Mouse (Mus musculus) limb, embryonic 14.5 days (tissue): ENCODE results near the gene Hoxc9. TPM values are rescaled to one million over a fixed set of nuclear protein-coding genes. Genes with fewer than 3 reads are reported as not detected.

ENCODE experiments used
- ATAC-seq: fragments of 200-750 bp; cut with Nextera tagmentation; 2 replicates; pipeline ENCODE4 v1.8.0; 2017; ENCODE audit warnings: low read depth, moderate number of reproducible peaks, moderate TSS enrichment; ENCODE audit not compliant: low FRiP score
- DNase-seq: peaks from one replicate; pipeline ENCODE4 v3.0.0-alpha.2; 2015; ENCODE audit warnings: low spot score
- H3K27ac ChIP-seq: fragments of 300-500 bp; sonication (generic); replicated peaks from 2 replicates; pipeline ENCODE4 v1.5.1; 2014; ENCODE audit warnings: low read depth, mild to moderate bottlenecking, low read length, moderate library complexity, mixed read lengths
- H3K27me3 ChIP-seq: fragments of 300-500 bp; sonication (generic); 2 replicates; pipeline ENCODE4 v1.6.1; 2014; ENCODE audit warnings: low read length, mixed read lengths; ENCODE audit not compliant: control insufficient read depth, insufficient read depth
- H3K36me3 ChIP-seq: fragments of 300-500 bp; sonication (generic); 2 replicates; pipeline ENCODE4 v1.6.1; 2014; ENCODE audit warnings: mild to moderate bottlenecking, low read length, moderate library complexity, mixed read lengths; ENCODE audit not compliant: control insufficient read depth, insufficient read depth
- H3K4me1 ChIP-seq: fragments of 300-500 bp; sonication (generic); 2 replicates; pipeline ENCODE4 v1.6.1; 2014; ENCODE audit warnings: antibody characterized with exemption, low read length, mixed read lengths; ENCODE audit not compliant: control insufficient read depth, insufficient read depth
- H3K4me2 ChIP-seq: fragments of 300-500 bp; sonication (generic); replicated peaks from 2 replicates; pipeline ENCODE4 v1.6.1; 2014; ENCODE audit warnings: low read depth, mild to moderate bottlenecking, low read length, moderate library complexity; ENCODE audit not compliant: severe bottlenecking
- H3K4me3 ChIP-seq: fragments of 300-500 bp; sonication (generic); replicated peaks from 2 replicates; pipeline ENCODE4 v1.5.1; 2014; ENCODE audit warnings: low read length
- H3K9ac ChIP-seq: fragments of 300-500 bp; sonication (generic); 2 replicates; pipeline ENCODE4 v1.6.1; 2014; ENCODE audit warnings: mild to moderate bottlenecking, low read depth, low read length, moderate library complexity; ENCODE audit not compliant: severe bottlenecking
- H3K9me3 ChIP-seq: fragments of 300-500 bp; sonication (generic); 2 replicates; pipeline ENCODE4 v1.6.1; 2016; ENCODE audit warnings: low read length; ENCODE audit not compliant: control insufficient read depth
- POLR2A ChIP-seq: fragments of 200-500 bp; IDR thresholded peaks from 2 replicates; pipeline ENCODE4 v1.8.0; 2012; ENCODE audit warnings: inconsistent platforms, mild to moderate bottlenecking, moderate library complexity, borderline replicate concordance; ENCODE audit not compliant: insufficient read depth, insufficient read length; ENCODE audit errors: extremely low read depth
- WGBS: fragments of 180-500 bp; shearing (Covaris S2); extraction: QIAGEN DNeasy Blood & Tissue Kit; methylation state at CpG from one replicate; pipeline ENCODE4 v1.1.7; 2014; 5-methylcytosine and 5-hydroxymethylcytosine counted together
- polyA plus RNA-seq, 2 experiments: library from polyadenylated mRNA; depleted of rRNA in 1 of 2; stranded (reverse) in 1 of 2; unstranded in 1 of 2; fragments of >200 nt; fragmentation: Nextera tagmentation in 1 of 2; extraction: Ambion mirVana in 1 of 2; gene quantifications; 2 replicates each; pipeline versions ENCODE4 v1.2.1 to v1.2.3; 2012 to 2014

Hoxc9 gene
- polyA plus RNA-seq, 2 experiments = 1.1 to 2.1 TPM

DNA sequence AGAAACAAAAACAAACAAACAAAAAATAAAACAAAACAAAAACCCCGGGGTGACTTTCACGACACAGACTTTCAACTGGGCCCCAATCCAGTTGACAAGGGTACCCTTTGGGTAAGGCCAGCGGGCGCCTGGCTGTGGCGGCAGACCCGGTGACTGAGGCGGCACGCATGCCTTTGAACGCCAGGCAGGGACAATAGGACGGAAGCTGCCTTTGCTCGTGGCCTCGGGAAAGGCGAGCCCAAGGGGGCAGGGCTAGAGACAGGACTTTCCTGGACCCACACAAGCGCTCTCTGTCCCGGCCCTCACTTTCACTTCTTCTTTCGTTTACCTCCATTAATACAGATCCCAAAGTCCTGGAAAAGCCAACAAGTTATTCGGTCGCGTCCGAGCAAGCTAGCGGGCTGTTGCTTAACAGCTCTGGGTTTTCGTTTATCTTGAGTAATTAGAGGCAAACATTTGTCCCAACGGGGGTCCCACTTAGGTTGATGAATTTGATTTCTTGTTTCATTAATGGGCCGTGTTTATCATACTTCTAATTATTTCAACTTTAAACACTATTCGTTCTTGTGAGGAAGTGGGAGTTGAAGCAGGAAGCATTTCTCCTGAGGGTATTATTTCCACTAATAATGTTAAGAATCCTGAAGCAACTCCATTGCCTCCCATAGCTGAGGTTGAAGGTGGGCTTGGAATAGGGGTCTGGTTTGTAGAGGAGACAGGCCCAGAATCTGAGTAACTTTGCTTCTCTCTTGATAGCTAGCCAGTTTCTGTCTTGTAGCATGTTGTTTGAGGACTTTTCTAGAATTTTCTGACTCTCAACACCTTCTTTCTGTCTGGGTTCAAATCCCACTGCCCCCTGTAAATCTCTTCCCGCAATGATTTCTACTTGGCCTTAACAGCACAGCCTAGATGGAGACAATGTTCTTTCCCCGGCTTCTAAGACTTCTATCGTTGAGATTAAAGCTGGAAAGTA is 12.3 kb upstream of the Hoxc9 start:
- H3K4me2 ChIP-seq = peak overlapping the region; percentile 54
- H3K27ac ChIP-seq = peak overlapping the region; percentile 50
- no peak for DNase-seq
- WGBS = 4% methylated on average over 28 of the region's 28 CpGs
- H3K9ac ChIP-seq = peak overlapping the region; percentile 46
- H3K36me3 ChIP-seq = no peaks in the 10 kb centered on the region
- TF ChIP-seq POLR2A = no peak
- no peak for ATAC-seq
- no peaks in the 10 kb centered on the region for H3K9me3 ChIP-seq
- H3K27me3 ChIP-seq = peaks cover 91% of the 10 kb centered on the region
- H3K4me3 ChIP-seq = peak overlapping the region; percentile 19
- peaks cover 12% of the 10 kb centered on the region; the same call in 1 of the 2 replicates for H3K4me1 ChIP-seq

DNA sequence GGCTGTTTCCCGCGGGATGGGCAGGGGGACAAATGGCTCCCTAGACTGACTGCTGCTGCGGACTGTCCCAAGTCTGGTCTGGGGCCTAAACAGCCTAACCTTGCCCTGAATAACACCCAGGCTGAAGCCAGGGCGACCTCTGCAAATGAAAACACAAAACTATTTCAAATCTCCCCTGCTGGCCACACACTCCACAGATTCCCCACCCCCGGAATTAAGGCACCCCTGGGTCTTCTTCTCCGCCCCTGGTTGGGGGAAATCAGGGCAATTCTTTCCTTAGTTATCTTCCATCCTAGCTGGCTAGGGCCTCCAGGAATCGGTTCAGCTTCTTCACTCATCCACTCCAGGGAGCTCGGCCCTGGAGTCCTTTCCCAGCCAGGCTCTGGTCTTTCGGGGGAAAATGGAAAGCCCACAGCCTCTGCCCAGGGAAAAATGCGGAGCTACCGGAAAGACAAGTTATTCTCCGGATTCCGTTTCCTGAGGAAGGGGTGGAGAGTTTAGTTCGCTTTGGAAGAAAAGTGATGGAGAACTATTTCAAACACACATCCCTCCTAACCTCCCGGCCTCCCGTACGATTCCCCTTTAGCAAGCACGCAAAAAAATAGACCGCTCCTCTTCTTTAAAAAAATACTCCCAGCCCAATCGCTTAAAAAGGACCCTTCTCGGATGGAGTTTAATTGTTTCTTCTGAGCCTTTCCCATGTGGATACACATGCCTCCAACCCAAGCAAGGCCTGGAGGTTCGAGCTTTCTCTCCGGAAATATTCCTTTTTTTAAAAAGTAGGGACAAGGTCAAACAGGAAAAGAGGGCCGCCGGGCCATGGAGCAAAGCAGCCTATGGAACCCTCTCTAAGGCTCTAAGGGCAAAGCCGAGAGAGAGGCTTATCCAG is 11.0 kb upstream of the Hoxc9 start:
- Histone ChIP-seq H3K27me3 (peaks cover 88% of the 10 kb centered on the region), H3K4me1 (peaks cover 4% of the 10 kb centered on the region; the same call in 1 of the 2 replicates), H3K36me3 (no peaks in the 10 kb centered on the region), H3K27ac (peak overlapping the region; percentile 63), H3K4me2 (peak overlapping the region; percentile 54), H3K9me3 (no peaks in the 10 kb centered on the region), H3K4me3 (peak overlapping the region; percentile 38), H3K9ac (peak overlapping the region; percentile 40)
- 7% methylated on average over 26 of the region's 26 CpGs for WGBS
- no peak for ATAC-seq
- TF ChIP-seq POLR2A = no peak
- no peak for DNase-seq

DNA sequence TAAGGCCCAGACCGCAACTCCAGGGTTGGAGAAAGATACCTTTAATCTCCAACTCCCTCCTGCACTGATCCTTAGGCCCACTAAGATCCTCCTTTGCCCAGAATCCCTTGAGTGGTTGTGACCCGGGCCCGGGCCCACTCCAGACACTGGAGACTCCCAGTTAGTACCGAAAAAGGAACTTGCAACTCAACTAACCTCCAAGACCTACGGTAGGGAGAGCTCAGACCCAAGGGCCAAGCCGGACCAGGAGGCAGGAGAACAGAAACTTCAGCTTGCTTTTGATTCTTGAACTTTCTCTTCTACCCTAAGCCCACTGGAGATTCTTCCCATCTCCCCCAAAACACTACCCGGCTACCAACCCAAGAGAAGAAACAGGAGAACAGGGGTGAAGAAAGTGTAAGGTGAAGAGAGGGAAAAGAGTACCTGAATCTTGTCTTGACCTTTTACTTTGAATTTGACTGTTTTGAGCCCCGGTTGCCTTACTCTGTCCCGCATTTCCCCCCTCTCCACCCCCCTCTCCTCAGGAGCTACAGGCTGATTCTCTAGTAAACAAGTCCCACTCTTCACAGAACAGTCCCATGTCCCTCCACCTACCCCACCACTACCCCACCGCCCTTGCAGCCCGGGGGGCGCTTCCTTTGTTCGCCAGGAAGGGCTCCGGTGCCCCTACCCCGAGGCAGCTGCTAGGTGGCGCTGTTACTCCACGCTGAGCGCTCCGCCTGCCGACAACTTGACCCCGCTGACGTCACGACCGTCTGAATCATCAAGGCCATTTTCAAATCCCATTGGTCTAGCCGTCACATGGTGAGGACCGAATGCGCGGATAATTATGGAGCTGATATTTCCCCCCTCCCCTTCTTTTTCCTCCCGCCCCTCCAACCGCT is 10.1 kb upstream of the Hoxc9 start:
- WGBS = 5% methylated on average over 28 of the region's 30 CpGs
- H3K4me3 ChIP-seq = peak overlapping the region; percentile 38
- H3K9me3 ChIP-seq = no peaks in the 10 kb centered on the region
- no peaks in the 10 kb centered on the region for H3K36me3 ChIP-seq
- ATAC-seq (peak; percentile 75), DNase-seq (peak; percentile 94)
- no peak for TF ChIP-seq POLR2A
- peaks cover 2% of the 10 kb centered on the region; the same call in 1 of the 2 replicates for H3K4me1 ChIP-seq
- H3K4me2 ChIP-seq = peak overlapping the region; percentile 54
- peak overlapping the region; percentile 63 for H3K27ac ChIP-seq
- H3K27me3 ChIP-seq = peaks cover 89% of the 10 kb centered on the region
- peak overlapping the region; percentile 40 for H3K9ac ChIP-seq

DNA sequence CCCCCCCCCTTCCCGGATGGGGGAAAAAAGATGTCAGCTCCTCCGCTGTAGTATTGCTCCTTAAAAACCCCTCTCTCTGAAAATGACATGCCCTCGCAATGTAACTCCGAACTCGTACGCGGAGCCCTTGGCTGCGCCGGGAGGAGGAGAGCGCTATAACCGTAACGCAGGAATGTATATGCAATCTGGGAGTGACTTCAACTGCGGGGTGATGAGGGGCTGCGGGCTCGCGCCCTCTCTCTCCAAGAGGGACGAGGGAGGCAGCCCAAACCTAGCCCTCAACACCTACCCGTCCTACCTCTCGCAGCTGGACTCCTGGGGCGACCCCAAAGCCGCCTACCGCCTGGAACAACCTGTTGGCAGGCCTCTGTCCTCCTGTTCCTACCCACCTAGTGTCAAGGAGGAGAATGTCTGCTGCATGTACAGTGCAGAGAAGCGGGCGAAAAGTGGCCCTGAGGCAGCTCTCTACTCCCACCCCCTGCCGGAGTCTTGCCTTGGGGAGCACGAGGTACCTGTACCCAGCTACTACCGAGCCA is 9.4 kb upstream of the Hoxc9 start, which contains the start of gene Hoxc10:
Gene Hoxc10, plus strand, starts transcription at position 21 of the 536 bp plus-strand sequence.
- peak; percentile 17; the same call in 1 of the 2 replicates for ATAC-seq

More for the DNA sequence above, 9.4 kb upstream of the Hoxc9 start, which contains the start of gene Hoxc10:
- Histone ChIP-seq H3K4me3 (peak within 1 kb of the TSS; percentile 38), H3K4me1 (no peaks in the 10 kb centered on the region; the same call in 1 of the 2 replicates), H3K9ac (peak within 1 kb of the TSS; percentile 53), H3K4me2 (peak within 1 kb of the TSS; percentile 54), H3K27me3 (peaks cover 89% of the 10 kb centered on the region), H3K36me3 (no peaks in the 10 kb centered on the region), H3K9me3 (no peaks in the 10 kb centered on the region), H3K27ac (peak within 1 kb of the TSS; percentile 63)
- no peak for DNase-seq
- TF ChIP-seq POLR2A = no peak
- WGBS = under 1% methylated on average over 22 of the region's 27 CpGs
